Mouse (Mus musculus): ENCODE data around the gene Pdxdc1.

DNA sequence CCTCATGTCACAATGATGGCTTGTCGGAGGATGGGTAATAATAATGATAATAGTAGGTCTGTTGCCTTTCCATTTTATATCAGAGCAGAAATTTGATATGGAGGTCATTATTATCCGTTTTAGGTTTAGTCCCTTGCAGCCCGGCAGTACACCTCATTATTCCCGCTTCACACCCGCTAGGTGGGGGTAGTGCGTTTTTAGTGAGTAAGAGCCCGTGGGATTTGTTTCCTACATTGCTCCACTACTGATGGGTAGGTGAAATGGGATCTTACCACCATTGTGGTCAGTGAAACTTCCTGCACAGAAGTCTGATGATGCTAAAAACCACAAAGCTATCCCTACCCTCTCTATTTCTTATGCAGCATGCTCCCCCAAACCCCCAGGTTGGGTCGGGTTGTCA is 557 bp upstream of the Pdxdc1 start:
- no peak for TF ChIP-seq POLR2AphosphoS5 (IDR thresholded peaks at IDR 0.05; ENCODE audit: insufficient replicate concordance, low read depth, low read length)
- TF ChIP-seq CTCF (IDR thresholded peaks at IDR 0.05; ENCODE audit: low read depth, low read length), result no peak

All from G1E (cell line).